Mouse (Mus musculus): Measurements from ENCODE around the gene Olfr1337. TPM values are rescaled to one million over a fixed set of nuclear protein-coding genes. Genes with fewer than 3 reads are reported as not detected.

Gene Olfr1337
- polyA plus RNA-seq, 1 experiment from 2014 or later: not detected

Other genes with a start within 250 kb of the Olfr1337 start
- gene Tmem125, start 238.5 kb downstream of the Olfr1337 start, polyA plus RNA-seq (2015; fragmentation: Nextera tagmentation; extraction: Ambion mirVana): 0.80 and 0.95 TPM in 2 replicates
- gene Cfap57, start 161.8 kb downstream of the Olfr1337 start, polyA plus RNA-seq (2015; fragmentation: Nextera tagmentation; extraction: Ambion mirVana): 0.33 and 0.54 TPM in 2 replicates
- 70.7 and 105 TPM in 2 replicates for gene Ebna1bp2, start 161.8 kb downstream of the Olfr1337 start, polyA plus RNA-seq (2015; fragmentation: Nextera tagmentation; extraction: Ambion mirVana)
- not detected in 2 replicates for gene Olfr62, start 123.6 kb downstream of the Olfr1337 start, polyA plus RNA-seq (2015; fragmentation: Nextera tagmentation; extraction: Ambion mirVana)
- 0.05 TPM in 1 of 2 replicates, not detected in the other for gene Olfr1342, start 89.8 kb downstream of the Olfr1337 start, polyA plus RNA-seq (2015; fragmentation: Nextera tagmentation; extraction: Ambion mirVana)
- gene Olfr1341, start 79.1 kb downstream of the Olfr1337 start, polyA plus RNA-seq (2015; fragmentation: Nextera tagmentation; extraction: Ambion mirVana): not detected in 2 replicates
- gene Olfr1340, start 62.4 kb downstream of the Olfr1337 start, polyA plus RNA-seq (2015; fragmentation: Nextera tagmentation; extraction: Ambion mirVana): not detected in 2 replicates
- not detected in 2 replicates for gene Olfr1339, start 50.4 kb downstream of the Olfr1337 start, polyA plus RNA-seq (2015; fragmentation: Nextera tagmentation; extraction: Ambion mirVana)
- gene Olfr1338, start 23.8 kb downstream of the Olfr1337 start, polyA plus RNA-seq (2015; fragmentation: Nextera tagmentation; extraction: Ambion mirVana): not detected in 2 replicates
- gene Olfr1335, start 27.4 kb upstream of the Olfr1337 start, polyA plus RNA-seq (2015; fragmentation: Nextera tagmentation; extraction: Ambion mirVana): not detected in 2 replicates
- gene Olfr1333, start 53.7 kb upstream of the Olfr1337 start, polyA plus RNA-seq (2015; fragmentation: Nextera tagmentation; extraction: Ambion mirVana): not detected in 2 replicates
- not detected in 2 replicates for gene Olfr1331, start 82.1 kb upstream of the Olfr1337 start, polyA plus RNA-seq (2015; fragmentation: Nextera tagmentation; extraction: Ambion mirVana)
- gene Olfr1330, start 106.0 kb upstream of the Olfr1337 start, polyA plus RNA-seq (2015; fragmentation: Nextera tagmentation; extraction: Ambion mirVana): 0.09 and 0.22 TPM in 2 replicates
- gene Olfr1329, start 134.9 kb upstream of the Olfr1337 start, polyA plus RNA-seq (2015; fragmentation: Nextera tagmentation; extraction: Ambion mirVana): not detected in 2 replicates
- gene Olfr1328, start 156.0 kb upstream of the Olfr1337 start, polyA plus RNA-seq (2015; fragmentation: Nextera tagmentation; extraction: Ambion mirVana): not detected in 2 replicates
- gene Lao1, start 179.0 kb upstream of the Olfr1337 start, polyA plus RNA-seq (2015; fragmentation: Nextera tagmentation; extraction: Ambion mirVana): not detected in 2 replicates